ENCODE assay signal across 8 mouse cellular contexts in the genomic region with DNA sequence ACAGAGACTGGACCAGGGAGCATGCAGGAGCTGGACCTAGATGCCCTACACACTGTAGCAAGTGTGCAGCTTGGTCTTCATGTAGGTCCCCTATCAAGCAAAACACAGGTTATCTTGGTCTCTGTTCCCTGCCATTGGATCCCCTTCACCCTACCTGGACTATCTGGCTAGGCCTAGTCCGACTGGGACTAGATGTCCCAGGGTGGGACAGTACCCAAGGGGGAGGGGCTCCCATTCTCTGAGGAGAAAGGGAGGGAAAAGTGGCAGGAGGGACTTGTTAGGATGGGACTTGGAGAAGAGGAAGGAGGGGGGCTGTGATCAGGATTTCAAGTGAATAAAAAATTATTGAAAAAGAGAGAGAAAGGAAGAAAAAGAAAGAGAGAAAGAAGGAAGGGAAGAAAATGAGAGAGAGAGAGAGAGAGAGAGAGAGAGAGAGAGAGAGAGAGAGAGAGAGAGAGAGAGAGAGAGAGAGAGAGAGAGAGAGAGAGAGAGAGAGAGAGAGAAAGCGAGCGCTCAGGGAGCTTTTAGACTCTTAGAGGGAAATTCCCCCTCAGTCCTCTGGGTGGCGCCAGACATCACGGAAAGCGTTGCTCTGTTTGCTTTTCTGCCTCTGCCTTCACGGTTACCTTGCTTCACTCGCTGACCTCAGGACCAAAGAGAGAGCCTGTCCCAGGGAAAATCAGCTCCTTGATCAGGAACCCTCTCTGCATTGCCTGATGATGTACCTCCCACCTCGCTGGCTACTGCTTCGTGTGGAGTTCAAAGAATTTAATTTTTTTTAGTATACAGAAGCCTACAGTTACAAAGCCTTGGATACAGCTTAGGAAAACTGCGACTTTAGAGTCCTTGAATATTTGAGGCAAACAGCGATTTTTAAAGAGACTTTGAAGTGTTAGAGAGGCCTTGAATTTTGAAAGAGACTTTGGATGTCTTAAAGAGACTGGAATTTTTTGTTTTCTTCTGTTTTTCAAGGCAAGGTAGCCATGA. TPM values are rescaled to one million over a fixed set of nuclear protein-coding genes. Genes with fewer than 3 reads are reported as not detected.
A peak's percentile ranks its signal among the peaks of the same experiment; 100 is the strongest.
DNase-seq lines count a peak whose midpoint lies in the region; ATAC-seq and TF ChIP-seq lines count a peak whose summit lies in the region.

No protein-coding gene starts in this region.

- no peak overlapping the region for H3K27ac ChIP-seq in hindbrain, postnatal 0 days

- H3K9ac ChIP-seq in hindbrain, postnatal 0 days (replicated peaks; ENCODE audit: low read length): no peak overlapping the region

- H3K9me3 ChIP-seq in hindbrain, postnatal 0 days (ENCODE audit: low read length): no peaks in the 10 kb centered on the region

- peak overlapping the region; percentile 30; the same call in 1 of the 2 replicates for H3K4me2 ChIP-seq in hindbrain, postnatal 0 days (ENCODE audit: low read depth, low read length)

- peak; percentile 86 for TF ChIP-seq CTCF in hindbrain, postnatal 0 days (IDR thresholded peaks at IDR 0.05; ENCODE audit: low read depth)

- H3K36me3 ChIP-seq in hindbrain, postnatal 0 days (ENCODE audit: insufficient read depth, low read length): no peaks in the 10 kb centered on the region

- WGBS in hindbrain, postnatal 0 days: 11% methylated on average over 12 of the region's 12 CpGs

- peak; percentile 71 for ATAC-seq in hindbrain, postnatal 0 days
- peak; percentile 99 for ATAC-seq in megakaryocyte progenitor cell, adult 5-6 weeks (replicated peaks; ENCODE audit: poor library complexity)

- no peaks in the 10 kb centered on the region for H3K4me1 ChIP-seq in hindbrain, postnatal 0 days (ENCODE audit: insufficient read depth, low read length)

- peak; percentile 65 for DNase-seq in WW6 (ENCODE audit: low read depth, low spot score)
- DNase-seq in cerebellum, postnatal 10 days: peak; percentile 87 to 89
- DNase-seq in frontal cortex, postnatal 10 days (ENCODE audit: low spot score in 2 of 2): peak; percentile 20 to 67
- DNase-seq in hindbrain, postnatal 0 days (ENCODE audit: low spot score): peak; percentile 91
- peak; percentile 25 for DNase-seq in left cerebral cortex, adult 11 months (ENCODE audit: low spot score)
- peak; percentile 72 to 83 for DNase-seq in right cerebral cortex, postnatal 10 days (ENCODE audit: low spot score in 2 of 2)
- peak; percentile 71 for DNase-seq in urinary bladder, postnatal 25 days (ENCODE audit: low spot score)

- H3K27me3 ChIP-seq in hindbrain, postnatal 0 days (ENCODE audit: insufficient read depth, low read length): no peaks in the 10 kb centered on the region

- H3K4me3 ChIP-seq in hindbrain, postnatal 0 days (ENCODE audit: low read length): no peak overlapping the region

RNA-seq across cellular contexts. Expression of a gene that starts 6.1 kb away (rescaled TPM):
- total RNA-seq in hindbrain, postnatal 0 days (2014; rRNA removed): not detected in 2 replicates
- polyA plus RNA-seq in hindbrain, postnatal 0 days (2015; fragmentation: Nextera tagmentation; extraction: Ambion mirVana): 0.04 and 0.19 TPM in 2 replicates
- 0.22 TPM in 1 of 2 replicates, not detected in the other for total RNA-seq in megakaryocyte progenitor cell, adult 5-6 weeks (2015)
- total RNA-seq in megakaryocyte progenitor cell, adult 5-6 weeks (2017): not detected in 2 replicates

RNA-seq across cellular contexts. Expression of a gene that starts 26.4 kb away (rescaled TPM):
- 221 and 229 TPM in 2 replicates for total RNA-seq in hindbrain, postnatal 0 days (2014; rRNA removed)
- polyA plus RNA-seq in hindbrain, postnatal 0 days (2015; fragmentation: Nextera tagmentation; extraction: Ambion mirVana): 92.0 and 98.3 TPM in 2 replicates
- total RNA-seq in megakaryocyte progenitor cell, adult 5-6 weeks (2015): 3.3 and 3.5 TPM in 2 replicates
- total RNA-seq in megakaryocyte progenitor cell, adult 5-6 weeks (2017): 6.2 and 7.5 TPM in 2 replicates

RNA-seq across cellular contexts. Expression of a gene that starts 34.3 kb away (rescaled TPM):
- total RNA-seq in hindbrain, postnatal 0 days (2014; rRNA removed): 0.40 TPM in 1 of 2 replicates, not detected in the other
- 0.35 and 1.3 TPM in 2 replicates for polyA plus RNA-seq in hindbrain, postnatal 0 days (2015; fragmentation: Nextera tagmentation; extraction: Ambion mirVana)
- total RNA-seq in megakaryocyte progenitor cell, adult 5-6 weeks (2015): not detected in 2 replicates
- 0.30 TPM in 1 of 2 replicates, not detected in the other for total RNA-seq in megakaryocyte progenitor cell, adult 5-6 weeks (2017)

Comparison
In these comparisons a context has a peak if more than half of its experiments do, and no peak if none do; other contexts are left out.
1. DNase-seq: peak in every context shown above with its lines; median percentile 91 in hindbrain, postnatal 0 days; 88 in cerebellum, postnatal 10 days; 78 in right cerebral cortex, postnatal 10 days; 71 in urinary bladder, postnatal 25 days; 65 in WW6; 44 in frontal cortex, postnatal 10 days; 25 in left cerebral cortex, adult 11 months.
2. RNA of a gene that starts 26.4 kb away (total RNA-seq): 221 to 229 TPM in hindbrain, postnatal 0 days; 3.3 to 7.5 TPM in megakaryocyte progenitor cell, adult 5-6 weeks; every median in the first group is over 10 times any median in the second.